In genomic region chr10:33974781-33975494, GRCm38 (mm10) we compare ENCODE assay signal across 36 mouse cellular contexts.
"Had no signal": no experiment of that assay in that cellular context is flagged by ENCODE, and none has a peak within 500 bp of the region (broad histone marks: within the 10 kb centered on the region; RNA-seq: fewer than 3 reads in every experiment).

No protein-coding gene starts in this region.

- ATAC-seq: hindbrain, embryonic 16.5 days; hindbrain, postnatal 0 days; inflammation-experienced regulatory T-cells, adult 6 months; intestine, embryonic 15.5 days; intestine, embryonic 16.5 days; intestine, postnatal 0 days had no signal

- H3K36me3 ChIP-seq: heart, embryonic 10.5 days; heart, embryonic 13.5 days; heart, embryonic 15.5 days; hindbrain, embryonic 15.5 days; intestine, embryonic 15.5 days; kidney, embryonic 15.5 days had no signal

- DNase-seq: heart, adult 18-20 months; heart, adult 2 months; heart, postnatal 10 days; heart, postnatal 14 days; heart, postnatal 36 days; heart, postnatal 4 days; kidney, adult 11 months; kidney, adult 18-20 months; kidney, adult 2 months; kidney, adult 8-10 months; kidney, adult 9 months; kidney, postnatal 10 days; kidney, postnatal 14 days; kidney, postnatal 25 days; kidney, postnatal 36 days; kidney, postnatal 4 days; layer of hippocampus, adult 9-11 months had no signal

- H3K4me1 ChIP-seq: heart, embryonic 10.5 days; heart, embryonic 12.5 days; heart, embryonic 13.5 days; heart, embryonic 15.5 days; hindbrain, embryonic 10.5 days; hindbrain, embryonic 12.5 days; hindbrain, embryonic 13.5 days; hindbrain, embryonic 15.5 days; intestine, embryonic 15.5 days; kidney, embryonic 15.5 days had no signal

- H3K27ac ChIP-seq: heart, adult 2 months; heart, embryonic 10.5 days; heart, embryonic 13.5 days; heart, embryonic 15.5 days; hindbrain, embryonic 10.5 days; hindbrain, embryonic 12.5 days; hindbrain, embryonic 13.5 days; hindbrain, embryonic 14.5 days; hindbrain, embryonic 15.5 days; hindbrain, postnatal 0 days; intestine, embryonic 15.5 days; kidney, embryonic 15.5 days; kidney, postnatal 0 days; layer of hippocampus, adult 2 months had no signal

- H3K4me3 ChIP-seq: heart, adult 2 months; heart, embryonic 10.5 days; heart, embryonic 12.5 days; heart, embryonic 13.5 days; heart, embryonic 15.5 days; hindbrain, embryonic 10.5 days; hindbrain, embryonic 12.5 days; hindbrain, embryonic 13.5 days; hindbrain, embryonic 15.5 days; intestine, embryonic 15.5 days; kidney, embryonic 15.5 days; layer of hippocampus, adult 2 months had no signal

- H3K27me3 ChIP-seq: heart, embryonic 12.5 days; heart, embryonic 13.5 days; heart, embryonic 15.5 days; hindbrain, embryonic 12.5 days; hindbrain, embryonic 13.5 days; hindbrain, embryonic 15.5 days; intestine, embryonic 15.5 days; kidney, embryonic 15.5 days had no signal

- H3K9ac ChIP-seq: heart, embryonic 12.5 days; heart, embryonic 13.5 days; heart, embryonic 15.5 days; hindbrain, embryonic 12.5 days; hindbrain, embryonic 13.5 days; hindbrain, embryonic 14.5 days; hindbrain, embryonic 15.5 days; intestine, embryonic 15.5 days; kidney, embryonic 15.5 days had no signal

- H3K4me2 ChIP-seq: heart, embryonic 11.5 days; heart, embryonic 12.5 days; heart, embryonic 13.5 days; heart, embryonic 15.5 days; hindbrain, embryonic 12.5 days; hindbrain, embryonic 13.5 days; hindbrain, embryonic 14.5 days; hindbrain, embryonic 15.5 days; intestine, embryonic 15.5 days; kidney, embryonic 15.5 days had no signal

- H3K9me3 ChIP-seq: heart, embryonic 10.5 days; heart, embryonic 15.5 days; hindbrain, embryonic 13.5 days; hindbrain, embryonic 15.5 days; intestine, embryonic 15.5 days had no signal
